Mouse (Mus musculus) embryonic facial prominence, embryonic 12.5 days (tissue): ENCODE data around the gene Capn1. TPM values are rescaled to one million over a fixed set of nuclear protein-coding genes. Genes with fewer than 3 reads are reported as not detected.
"Not testable (repeated sequence)": the region's sequence is repeated elsewhere in the genome, so short reads cannot be mapped to it uniquely, and the experiment has no call there.

Experiments
- ATAC-seq: fragments of 200-750 bp; cut with Nextera tagmentation; 2 replicates; pipeline ENCODE4 v1.8.0; 2017; ENCODE audit not compliant: insufficient number of reproducible peaks, insufficient read depth, low FRiP score, low TSS enrichment
- H3K27ac ChIP-seq: fragments of 300-500 bp; sonication (generic); 2 replicates; pipeline ENCODE4 v1.5.1; 2016; ENCODE audit warnings: mild to moderate bottlenecking
- H3K27me3 ChIP-seq: fragments of 300-500 bp; sonication (generic); 2 replicates; pipeline ENCODE4 v1.6.1; 2016; ENCODE audit warnings: mild to moderate bottlenecking, moderate library complexity
- H3K36me3 ChIP-seq: fragments of 300-500 bp; sonication (generic); 2 replicates; pipeline ENCODE4 v1.6.1; 2016; ENCODE audit warnings: mild to moderate bottlenecking
- H3K4me1 ChIP-seq: fragments of 300-500 bp; sonication (generic); 2 replicates; pipeline ENCODE4 v1.6.1; 2016
- H3K4me2 ChIP-seq: fragments of 300-500 bp; sonication (generic); replicated peaks from 2 replicates; pipeline ENCODE4 v1.6.1; 2016; ENCODE audit warnings: mild to moderate bottlenecking, moderate library complexity
- H3K4me3 ChIP-seq: fragments of 300-500 bp; sonication (generic); 2 replicates; pipeline ENCODE4 v1.5.1; 2016; ENCODE audit warnings: mild to moderate bottlenecking
- H3K9ac ChIP-seq: fragments of 300-500 bp; sonication (generic); 2 replicates; pipeline ENCODE4 v1.6.1; 2016; ENCODE audit warnings: mild to moderate bottlenecking, moderate library complexity
- H3K9me3 ChIP-seq: fragments of 300-500 bp; sonication (generic); 2 replicates; pipeline ENCODE4 v1.6.1; 2016; ENCODE audit warnings: mild to moderate bottlenecking, moderate library complexity
- WGBS: fragments of 180-500 bp; shearing (Covaris S2); methylation state at CpG from one replicate; pipeline ENCODE4 v1.1.7; 2016; 5-methylcytosine and 5-hydroxymethylcytosine counted together
- polyA plus RNA-seq: library from polyadenylated mRNA; unstranded; fragments of >200 nt; fragmentation: Nextera tagmentation; extraction: Ambion mirVana; gene quantifications from 2 replicates; pipeline ENCODE4 v1.2.1, GENCODE M21; 2016

The Capn1 gene
- polyA plus RNA-seq, 1 experiment from 2014 or later: 7.7 TPM

DNA sequence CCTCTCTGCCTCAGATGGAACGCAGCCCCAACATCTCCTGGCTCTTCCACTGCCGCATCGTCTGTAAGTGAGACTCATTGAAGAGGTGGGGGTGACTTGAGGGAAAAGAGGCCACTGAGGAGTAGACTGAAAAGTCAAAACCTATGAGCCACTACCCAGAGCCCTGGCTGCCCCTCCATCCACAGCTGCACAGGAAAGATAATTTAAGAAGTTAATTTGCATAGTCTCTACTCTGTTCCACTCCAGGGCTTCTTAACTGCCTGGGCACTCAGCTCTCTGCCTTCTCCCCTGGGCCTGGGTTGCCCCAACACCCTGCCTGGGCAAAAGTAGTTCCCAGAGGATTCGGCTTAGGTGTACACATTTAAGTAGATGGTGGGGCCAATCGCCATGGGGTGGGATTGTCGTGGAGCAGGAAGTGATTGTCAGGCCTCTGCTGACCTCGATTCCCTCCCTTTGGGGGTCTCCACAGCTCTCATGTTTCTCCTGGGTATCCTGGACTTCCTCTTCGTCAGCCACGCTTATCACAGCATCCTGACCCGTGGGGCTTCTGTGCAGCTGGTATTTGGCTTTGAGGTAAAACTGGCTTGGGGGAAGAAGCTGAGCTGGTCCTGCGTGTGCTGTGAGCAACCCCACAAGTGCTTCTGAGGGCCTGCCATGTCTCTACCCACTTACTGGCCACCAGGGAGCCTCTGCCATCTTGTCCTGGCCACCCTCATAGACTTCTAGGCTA is 33.1 kb upstream of the Capn1 start:
- Histone ChIP-seq H3K9ac (0 out of 2 replicates have a peak overlapping the region, but pooled peaks have one; percentile 90), H3K36me3 (peaks cover 56% of the 10 kb centered on the region), H3K27me3 (no peaks in the 10 kb centered on the region), H3K4me3 (no peak overlapping the region), H3K4me2 (no peak overlapping the region), H3K4me1 (peaks cover 17% of the 10 kb centered on the region), H3K9me3 (no peaks in the 10 kb centered on the region), H3K27ac (no peak overlapping the region)
- no peak for ATAC-seq
- WGBS: 89% methylated on average over 11 of the region's 11 CpGs

GRCm38 (mm10) chr19:6047899-6048166 is 32.1 kb upstream of the Capn1 start:
- peaks cover 17% of the 10 kb centered on the region for H3K4me1 ChIP-seq
- peak overlapping the region; percentile 98 for H3K4me2 ChIP-seq
- H3K36me3 ChIP-seq: peaks cover 46% of the 10 kb centered on the region
- H3K9ac ChIP-seq: peak overlapping the region; percentile 90
- no peak for ATAC-seq
- H3K4me3 ChIP-seq: peak overlapping the region; percentile 80
- no peaks in the 10 kb centered on the region for H3K27me3 ChIP-seq
- 85% methylated on average over 8 of the region's 8 CpGs for WGBS
- no peak overlapping the region for H3K27ac ChIP-seq
- no peaks in the 10 kb centered on the region for H3K9me3 ChIP-seq

GRCm38 (mm10) chr19:6047154-6047898 is 31.6 kb upstream of the Capn1 start:
- H3K4me3 ChIP-seq: peak overlapping the region; percentile 80
- H3K36me3 ChIP-seq: peaks cover 41% of the 10 kb centered on the region
- 0 out of 2 replicates have a peak, but pooled peaks have one; percentile 1 for ATAC-seq
- peak overlapping the region; percentile 98 for H3K4me2 ChIP-seq
- H3K27ac ChIP-seq: peak overlapping the region; percentile 99
- H3K9me3 ChIP-seq: no peaks in the 10 kb centered on the region
- H3K4me1 ChIP-seq: peaks cover 17% of the 10 kb centered on the region
- H3K27me3 ChIP-seq: no peaks in the 10 kb centered on the region
- WGBS: 2% methylated on average over 44 of the region's 44 CpGs
- peak overlapping the region; percentile 90 for H3K9ac ChIP-seq

DNA sequence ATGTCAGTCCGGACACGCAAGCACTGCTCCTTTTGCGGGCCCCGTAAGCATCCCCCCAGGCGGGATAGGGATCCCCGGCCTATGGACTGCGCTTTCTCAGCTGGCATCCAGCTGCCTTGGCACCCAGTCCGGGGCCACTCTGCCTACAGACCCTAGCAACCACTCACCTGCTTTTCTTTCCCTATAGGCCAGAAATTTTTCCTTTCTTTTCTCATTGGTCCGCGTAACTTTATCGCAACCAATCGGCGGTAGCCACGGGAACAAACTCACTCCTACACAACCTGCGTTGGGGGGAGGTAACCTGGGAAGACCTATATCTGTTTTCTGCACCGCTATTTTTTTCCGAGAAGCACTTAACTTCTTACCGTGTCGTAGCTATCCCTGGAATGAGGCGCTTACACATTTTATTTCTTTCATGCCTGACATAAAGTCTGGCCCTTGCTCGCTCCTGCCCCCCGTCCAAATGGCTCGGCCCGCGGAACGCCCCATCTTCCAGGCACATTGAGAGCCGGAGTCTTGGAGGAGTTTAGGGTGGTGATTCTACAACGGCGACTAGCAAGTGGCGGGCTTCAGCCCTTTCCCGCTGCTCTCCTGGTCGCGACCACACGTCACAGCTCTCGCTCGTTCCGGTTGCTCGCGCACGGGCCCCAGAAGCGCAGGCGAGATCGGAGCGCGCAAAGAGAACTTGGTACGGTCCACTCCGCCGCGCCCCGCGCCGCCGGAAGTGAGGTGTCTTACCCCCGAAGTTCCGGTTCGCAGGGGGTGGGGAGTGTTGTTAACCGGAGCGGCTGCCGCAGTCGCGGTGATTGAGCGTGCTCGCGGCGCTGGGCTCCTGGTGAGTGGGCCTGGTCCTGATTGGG is 30.8 kb upstream of the Capn1 start, which contains the start of gene Syvn1:
TSS of gene Syvn1 (plus strand) at position 283 of the 860 bp plus-strand sequence.
- peak; percentile 89 for ATAC-seq
- Histone ChIP-seq H3K27ac (peak within 1 kb of the TSS; percentile 99), H3K4me3 (peak within 1 kb of the TSS; percentile 80), H3K4me1 (peaks cover 17% of the 10 kb centered on the region), H3K27me3 (no peaks in the 10 kb centered on the region), H3K36me3 (peaks cover 33% of the 10 kb centered on the region), H3K4me2 (peak within 1 kb of the TSS; percentile 98), H3K9me3 (no peaks in the 10 kb centered on the region), H3K9ac (peak within 1 kb of the TSS; percentile 90)
- under 1% methylated on average over 65 of the region's 65 CpGs for WGBS

DNA sequence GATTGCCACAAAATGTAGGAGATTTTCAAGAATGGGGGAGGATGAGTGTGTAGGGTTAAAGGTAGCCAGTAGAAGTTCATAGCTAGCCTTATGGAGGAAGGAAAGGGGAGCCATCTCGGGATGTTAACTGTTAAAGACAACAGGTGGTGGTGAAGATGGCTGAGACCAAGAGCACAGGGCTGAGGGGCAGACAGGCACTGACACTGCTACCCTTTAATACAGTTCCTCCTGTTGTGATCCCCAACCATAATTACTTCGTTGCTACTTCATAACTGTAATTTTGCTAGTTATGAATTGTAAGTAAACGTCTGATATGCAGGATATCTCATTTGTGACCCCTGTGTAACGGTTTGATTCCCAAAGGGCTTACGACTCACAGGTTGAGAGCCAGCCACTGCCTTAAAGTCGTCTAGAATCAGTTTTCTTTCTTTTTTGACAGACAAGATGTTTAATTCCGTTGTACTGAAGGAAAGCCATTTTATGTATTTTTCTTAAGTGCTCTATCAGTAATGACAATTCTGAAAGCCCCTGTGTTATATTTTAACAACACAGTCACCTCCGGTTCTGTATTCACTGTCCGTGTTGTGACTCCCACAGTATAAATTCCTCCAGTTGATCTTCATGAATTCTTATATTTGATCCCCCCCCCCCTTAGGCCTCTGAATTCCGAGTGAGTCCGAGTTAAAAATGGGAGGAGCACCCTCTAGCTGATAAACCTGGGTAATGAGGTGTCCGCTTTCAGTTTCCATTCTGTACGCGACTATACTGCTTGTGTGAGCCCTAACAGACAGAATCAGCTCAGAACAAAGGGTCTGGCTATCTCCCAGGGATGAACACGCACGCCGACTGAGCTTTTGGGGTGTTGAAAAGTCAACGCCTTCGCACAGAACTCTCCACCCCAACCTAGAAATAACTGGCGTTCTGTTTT is 29.9 kb upstream of the Capn1 start:
- Histone ChIP-seq H3K4me1 (peaks cover 17% of the 10 kb centered on the region), H3K9me3 (no peaks in the 10 kb centered on the region), H3K36me3 (peaks cover 24% of the 10 kb centered on the region), H3K9ac (peak overlapping the region; percentile 90), H3K27me3 (no peaks in the 10 kb centered on the region), H3K4me3 (peak overlapping the region; percentile 80), H3K4me2 (peak overlapping the region; percentile 98), H3K27ac (peak overlapping the region; percentile 99)
- 22% methylated on average over 20 of the region's 20 CpGs for WGBS
- peak; percentile 31; the same call in 1 of the 2 replicates for ATAC-seq

DNA sequence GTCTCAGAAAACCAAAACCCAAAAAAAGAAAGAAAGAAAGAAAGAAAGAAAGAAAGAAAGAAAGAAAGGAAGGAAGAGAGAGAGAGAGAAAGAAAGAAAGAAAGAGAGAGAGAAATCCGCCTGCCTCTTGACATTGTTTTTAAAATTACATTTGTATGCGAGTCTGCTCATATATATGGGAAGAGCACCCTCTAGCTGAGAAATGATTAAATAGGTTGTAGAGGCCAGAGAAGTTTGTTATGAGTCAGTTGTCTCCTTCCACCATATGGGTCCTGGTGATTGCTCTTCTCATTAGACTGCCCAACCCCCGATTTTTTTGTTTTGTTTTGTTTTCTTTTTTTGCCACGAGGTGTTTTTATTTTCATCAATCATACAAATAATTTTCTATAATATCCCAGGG is 28.4 kb upstream of the Capn1 start:
- not testable (repeated sequence) for H3K4me2 ChIP-seq, H3K4me3 ChIP-seq, H3K27ac ChIP-seq, H3K9ac ChIP-seq, ATAC-seq, H3K9me3 ChIP-seq, H3K36me3 ChIP-seq, H3K27me3 ChIP-seq
- 63% methylated on average over 4 of the region's 4 CpGs for WGBS
- H3K4me1 ChIP-seq: peaks cover 17% of the 10 kb centered on the region

GRCm38 (mm10) chr19:6042293-6042692 is 26.6 kb upstream of the Capn1 start:
- Histone ChIP-seq H3K4me1 (0 out of 2 replicates have a peak, but pooled peaks cover 4% of the 10 kb centered on the region), H3K9ac (no peak overlapping the region), H3K27me3 (no peaks in the 10 kb centered on the region), H3K4me3 (no peak overlapping the region), H3K36me3 (no peaks in the 10 kb centered on the region), H3K27ac (no peak overlapping the region), H3K9me3 (no peaks in the 10 kb centered on the region), H3K4me2 (no peak overlapping the region)
- WGBS: 83% methylated on average over 9 of the region's 9 CpGs
- ATAC-seq: no peak

- H3K36me3 ChIP-seq: no peaks in the 10 kb centered on the region
- no peaks in the 10 kb centered on the region; the same call in 1 of the 2 replicates for H3K4me1 ChIP-seq
- H3K27ac ChIP-seq: no peak overlapping the region
- no peaks in the 10 kb centered on the region for H3K27me3 ChIP-seq
- H3K9me3 ChIP-seq: no peaks in the 10 kb centered on the region
- no peak overlapping the region for H3K4me2 ChIP-seq
- ATAC-seq: no peak
- H3K4me3 ChIP-seq: no peak overlapping the region
- H3K9ac ChIP-seq: no peak overlapping the region
Measured at GRCm38 (mm10) chr19:6040002-6040401, 24.3 kb upstream of the Capn1 start.

DNA sequence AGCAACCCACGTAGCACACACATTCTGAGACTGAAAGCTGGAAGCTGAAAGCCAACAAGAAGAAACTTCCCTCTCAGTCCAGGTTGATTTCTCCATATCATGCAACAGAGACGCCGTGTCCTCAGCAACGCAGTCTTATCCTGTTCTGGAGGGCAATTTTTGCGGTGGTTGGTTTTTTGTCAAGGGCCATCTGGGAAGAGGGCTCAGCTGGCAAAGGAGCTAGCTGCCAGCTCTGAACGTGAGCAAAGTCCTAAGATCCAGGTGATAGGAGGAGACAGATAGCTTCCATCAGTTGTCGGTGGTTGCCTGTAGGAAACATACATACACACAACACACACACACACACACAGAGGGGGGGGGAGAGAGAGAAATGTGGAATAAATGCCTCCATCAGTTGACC is 22.6 kb upstream of the Capn1 start:
- no peak overlapping the region for H3K4me3 ChIP-seq
- WGBS: 84% methylated on average over 7 of the region's 7 CpGs
- H3K27me3 ChIP-seq: no peaks in the 10 kb centered on the region
- no peak overlapping the region for H3K27ac ChIP-seq
- no peak overlapping the region for H3K9ac ChIP-seq
- no peaks in the 10 kb centered on the region for H3K9me3 ChIP-seq
- no peaks in the 10 kb centered on the region for H3K36me3 ChIP-seq
- ATAC-seq: no peak
- no peaks in the 10 kb centered on the region; the same call in 1 of the 2 replicates for H3K4me1 ChIP-seq
- no peak overlapping the region for H3K4me2 ChIP-seq

DNA sequence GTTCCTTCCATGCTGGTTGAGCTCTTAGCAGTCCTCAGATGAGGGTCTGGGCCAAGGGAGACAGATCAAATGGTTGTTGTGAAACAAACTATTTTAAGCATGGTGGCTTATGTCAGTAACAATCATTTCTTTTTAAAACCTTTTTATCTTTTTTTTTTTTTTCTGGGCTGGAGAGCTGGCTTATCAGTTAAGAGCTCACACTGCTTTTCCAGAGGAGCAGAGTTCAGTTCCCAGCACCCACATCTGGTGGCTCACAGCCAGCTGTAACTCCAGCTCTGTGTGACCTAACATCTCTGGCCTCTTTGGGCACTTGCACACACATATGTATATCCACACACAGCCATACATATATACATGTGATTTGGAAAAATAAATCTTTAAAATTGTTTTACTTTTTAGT is 22.0 kb upstream of the Capn1 start:
- no peak for ATAC-seq
- Histone ChIP-seq H3K36me3 (no peaks in the 10 kb centered on the region), H3K4me1 (no peaks in the 10 kb centered on the region; the same call in 1 of the 2 replicates), H3K27ac (no peak overlapping the region), H3K4me2 (no peak overlapping the region), H3K4me3 (no peak overlapping the region), H3K27me3 (no peaks in the 10 kb centered on the region), H3K9ac (no peak overlapping the region), H3K9me3 (no peaks in the 10 kb centered on the region)
